ENCODE assay signal across 15 mouse cellular contexts in the genomic region with DNA sequence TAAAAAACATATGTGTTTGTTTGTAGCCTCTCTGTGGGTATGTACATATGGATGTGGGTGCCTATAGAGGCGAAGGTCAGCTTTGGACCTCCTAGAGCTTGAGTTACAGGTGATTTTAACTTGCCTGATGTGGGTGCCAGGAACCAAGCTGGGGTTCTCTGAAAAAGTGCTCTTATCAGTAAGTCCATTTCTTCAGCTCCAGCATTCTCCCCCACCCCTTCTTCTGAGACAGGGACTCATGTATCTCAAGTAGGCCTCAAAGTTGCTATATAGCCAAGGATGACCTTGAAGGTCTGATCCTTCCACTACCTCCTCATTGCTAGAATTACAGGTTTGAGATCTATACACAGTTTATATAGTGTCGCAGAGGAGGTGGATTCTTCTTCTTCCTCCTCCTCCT.
"Had no signal": no experiment of that assay in that cellular context is flagged by ENCODE, and none has a peak within 500 bp of the region (broad histone marks: within the 10 kb centered on the region; RNA-seq: fewer than 3 reads in every experiment).

No protein-coding gene starts in this region.

- H3K9ac ChIP-seq: lung, embryonic 14.5 days; midbrain, embryonic 12.5 days; neural tube, embryonic 12.5 days; stomach, embryonic 15.5 days had no signal

- ATAC-seq: midbrain, embryonic 16.5 days had no signal

- H3K4me2 ChIP-seq: lung, embryonic 14.5 days; midbrain, embryonic 12.5 days; neural tube, embryonic 12.5 days; stomach, embryonic 15.5 days had no signal

- H3K4me1 ChIP-seq: neural tube, embryonic 12.5 days had no signal

- H3K27ac ChIP-seq: midbrain, embryonic 10.5 days; midbrain, embryonic 12.5 days; neural tube, embryonic 12.5 days; stomach, embryonic 15.5 days; stomach, postnatal 0 days had no signal

- DNase-seq: lung, adult 18-20 months; lung, embryonic 14.5 days; lung, postnatal 10 days; lung, postnatal 4 days; midbrain, embryonic 14.5 days; right cerebral cortex, postnatal 14 days; thymus, postnatal 14 days; thymus, postnatal 36 days had no signal

- H3K9me3 ChIP-seq: midbrain, embryonic 10.5 days; midbrain, embryonic 12.5 days; neural tube, embryonic 12.5 days; stomach, embryonic 15.5 days had no signal

- H3K27me3 ChIP-seq: midbrain, embryonic 12.5 days; neural tube, embryonic 12.5 days; stomach, embryonic 15.5 days had no signal

- H3K4me3 ChIP-seq: midbrain, embryonic 10.5 days; midbrain, embryonic 12.5 days; myocyte; neural tube, embryonic 12.5 days; stomach, embryonic 15.5 days had no signal
